Mouse (Mus musculus): Measurements from ENCODE around the gene Foxd4.

Foxd4 gene

GRCm38 (mm10) chr19:24900581-24901220 is at the start of gene Foxd4:
Gene Foxd4, minus strand, starts transcription at chr19:24901197.
- no peak for DNase-seq (ENCODE audit: low spot score in 2 of 2)

GRCm38 (mm10) chr19:24945521-24946262 is 44.7 kb upstream of the Foxd4 start:
- no peak for DNase-seq (ENCODE audit: low spot score in 2 of 2)

DNA sequence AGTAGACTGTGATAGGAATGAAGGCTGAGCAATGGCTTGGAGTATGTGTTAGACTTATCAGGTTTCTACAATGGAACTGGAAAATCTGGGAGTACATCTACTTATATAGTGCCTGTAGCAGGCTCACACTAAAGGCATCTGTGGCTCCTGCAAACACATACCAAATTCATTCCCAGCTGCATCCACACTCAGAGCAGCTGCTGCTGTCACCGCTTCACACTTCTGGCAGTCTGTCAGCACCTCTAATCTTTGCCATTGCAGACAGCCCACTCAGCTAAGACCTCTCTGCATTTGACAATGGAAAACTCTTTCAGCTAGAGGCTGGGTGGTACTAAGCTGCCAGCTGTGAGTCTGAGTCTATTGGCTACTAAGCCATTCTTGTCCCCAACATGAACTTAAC is 36.1 kb upstream of the Foxd4 start:
- no peak for DNase-seq (ENCODE audit: low spot score in 2 of 2)

DNA sequence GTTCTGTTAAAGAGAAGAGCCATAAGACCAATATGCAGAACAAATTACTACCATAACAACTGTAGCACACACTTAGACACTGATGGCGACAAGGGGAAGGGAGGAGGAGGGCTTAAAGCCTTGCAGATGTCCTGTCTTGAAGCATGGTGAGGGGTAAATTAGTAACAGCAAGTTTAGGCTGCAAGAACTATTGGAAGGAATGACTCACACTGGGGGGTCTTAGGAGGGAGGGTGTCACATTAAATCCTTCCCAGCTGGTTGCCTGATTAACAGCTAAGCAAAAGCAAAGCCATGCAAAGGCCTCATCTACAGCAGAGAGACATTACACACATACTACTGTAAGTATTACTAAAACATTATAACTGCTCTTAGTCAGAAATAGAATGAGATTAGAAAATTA is 28.0 kb upstream of the Foxd4 start:
- no peak for DNase-seq (ENCODE audit: low spot score in 2 of 2)

GRCm38 (mm10) chr19:24920866-24921265 is 19.9 kb upstream of the Foxd4 start:
- DNase-seq (ENCODE audit: low spot score in 2 of 2), result no peak

DNA sequence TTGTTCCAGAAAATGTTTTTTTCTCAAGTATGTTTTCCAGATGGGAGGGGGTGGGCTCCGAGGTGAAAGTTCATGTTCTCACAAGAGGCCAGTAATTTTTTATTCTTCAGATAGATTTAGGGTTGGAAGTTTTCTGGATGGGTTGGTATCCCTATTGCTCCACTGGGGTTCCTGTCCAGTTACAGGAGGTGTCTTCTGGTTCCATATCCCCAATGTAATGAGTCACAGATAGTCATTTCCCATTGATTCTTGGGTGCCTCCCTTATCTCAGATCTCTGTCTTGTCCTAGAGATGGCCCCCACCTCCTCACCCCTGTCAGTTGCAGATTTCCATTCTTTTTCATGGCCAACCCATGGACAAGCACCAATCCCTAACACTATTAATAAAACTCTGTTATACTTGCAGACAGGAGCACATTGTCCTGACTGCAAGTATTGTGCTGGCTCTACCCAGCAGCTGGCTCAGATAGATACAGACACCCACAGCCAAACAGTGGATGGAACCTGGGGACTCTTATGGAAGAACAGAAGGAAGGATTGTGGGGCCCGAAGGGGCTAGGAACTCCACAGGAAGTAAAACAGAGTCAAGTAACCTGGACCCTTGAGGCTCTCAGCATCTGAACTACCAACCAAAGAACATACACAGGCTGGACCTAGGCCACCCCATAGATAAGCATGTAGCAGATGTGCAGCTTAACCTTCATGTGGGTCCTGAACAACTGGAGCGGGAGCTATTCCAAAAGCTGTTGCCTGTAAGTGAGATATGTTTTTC is 7.6 kb upstream of the Foxd4 start:
- no peak for DNase-seq (ENCODE audit: low spot score in 2 of 2)

- no peak for DNase-seq (ENCODE audit: low spot score in 2 of 2)
Measured at GRCm38 (mm10) chr19:24907655-24908054, 6.7 kb upstream of the Foxd4 start.

DNA sequence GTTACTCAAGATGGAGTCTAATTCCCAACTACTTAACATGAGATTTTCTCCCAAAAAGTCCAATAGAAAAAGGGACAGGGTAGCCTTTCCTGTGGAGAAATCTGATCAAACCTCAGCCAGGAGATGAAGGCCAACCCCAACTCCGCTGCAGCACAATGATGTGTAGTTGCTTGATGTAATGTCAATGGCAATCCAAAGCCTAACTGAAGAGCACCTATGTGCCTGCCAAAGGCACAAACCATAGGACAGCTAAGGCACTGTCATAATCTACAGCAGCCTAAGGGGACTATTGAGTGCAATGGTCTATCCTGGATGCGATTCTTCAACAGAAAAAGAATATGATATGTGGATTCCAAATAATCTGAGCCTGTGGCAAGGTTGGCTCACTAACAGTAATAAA is 1.8 kb upstream of the Foxd4 start:
- DNase-seq (ENCODE audit: low spot score in 2 of 2), result no peak

- DNase-seq (ENCODE audit: low spot score in 2 of 2), result no peak
Measured at GRCm38 (mm10) chr19:24902256-24902655, 1.3 kb upstream of the Foxd4 start.

GRCm38 (mm10) chr19:24901666-24902065 is 669 bp upstream of the Foxd4 start:
- no peak for DNase-seq (ENCODE audit: low spot score in 2 of 2)

- peak in 1 of 2 experiments; percentile 11 for DNase-seq (ENCODE audit: low spot score in 2 of 2)
Measured at GRCm38 (mm10) chr19:24899578-24900544, 1.1 kb downstream of the Foxd4 start.

GRCm38 (mm10) chr19:24898737-24899577 is 2.0 kb downstream of the Foxd4 start:
- DNase-seq (ENCODE audit: low spot score in 2 of 2), result no peak

DNA sequence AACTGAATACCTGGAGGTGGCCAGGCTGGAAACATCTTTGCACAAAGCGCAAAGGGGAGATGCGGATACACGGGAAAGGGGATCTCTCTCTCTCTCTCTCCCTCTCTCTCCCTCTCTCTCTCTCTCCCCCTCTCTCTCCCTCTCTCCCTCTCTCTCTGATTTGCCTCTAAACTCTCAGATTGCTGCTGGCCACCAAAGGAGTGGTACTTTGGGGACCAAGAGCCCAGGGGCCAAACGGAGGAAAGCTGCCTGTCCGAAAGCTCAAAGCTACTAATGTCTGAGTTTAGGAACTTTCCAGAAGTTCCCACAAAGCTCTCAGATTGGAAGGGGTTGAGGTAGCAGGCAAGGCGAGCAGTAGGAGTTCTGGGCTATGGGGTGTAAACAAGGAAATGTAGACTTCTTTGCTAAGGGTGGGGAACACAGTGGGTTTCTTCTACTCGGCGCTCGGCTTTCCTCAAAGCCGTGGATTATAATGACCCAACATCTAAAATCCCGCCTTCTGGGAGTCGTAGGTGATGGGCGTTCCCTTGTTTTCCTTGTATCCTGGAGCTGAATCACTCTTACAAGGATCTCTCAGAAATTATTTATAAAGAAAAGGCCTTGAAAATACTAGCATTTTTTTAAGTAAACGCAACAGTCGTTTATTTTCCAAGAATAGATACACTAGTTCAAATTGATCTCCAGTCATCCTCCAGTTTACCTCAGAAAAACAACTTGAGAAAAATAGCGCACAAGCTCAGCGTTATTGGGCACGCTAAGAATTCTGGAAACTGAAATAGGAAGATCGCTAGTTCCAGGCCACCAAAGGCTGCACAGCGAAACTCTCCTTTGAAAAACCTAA is 2.9 kb downstream of the Foxd4 start:
- DNase-seq (ENCODE audit: low spot score in 2 of 2), result no peak

DNA sequence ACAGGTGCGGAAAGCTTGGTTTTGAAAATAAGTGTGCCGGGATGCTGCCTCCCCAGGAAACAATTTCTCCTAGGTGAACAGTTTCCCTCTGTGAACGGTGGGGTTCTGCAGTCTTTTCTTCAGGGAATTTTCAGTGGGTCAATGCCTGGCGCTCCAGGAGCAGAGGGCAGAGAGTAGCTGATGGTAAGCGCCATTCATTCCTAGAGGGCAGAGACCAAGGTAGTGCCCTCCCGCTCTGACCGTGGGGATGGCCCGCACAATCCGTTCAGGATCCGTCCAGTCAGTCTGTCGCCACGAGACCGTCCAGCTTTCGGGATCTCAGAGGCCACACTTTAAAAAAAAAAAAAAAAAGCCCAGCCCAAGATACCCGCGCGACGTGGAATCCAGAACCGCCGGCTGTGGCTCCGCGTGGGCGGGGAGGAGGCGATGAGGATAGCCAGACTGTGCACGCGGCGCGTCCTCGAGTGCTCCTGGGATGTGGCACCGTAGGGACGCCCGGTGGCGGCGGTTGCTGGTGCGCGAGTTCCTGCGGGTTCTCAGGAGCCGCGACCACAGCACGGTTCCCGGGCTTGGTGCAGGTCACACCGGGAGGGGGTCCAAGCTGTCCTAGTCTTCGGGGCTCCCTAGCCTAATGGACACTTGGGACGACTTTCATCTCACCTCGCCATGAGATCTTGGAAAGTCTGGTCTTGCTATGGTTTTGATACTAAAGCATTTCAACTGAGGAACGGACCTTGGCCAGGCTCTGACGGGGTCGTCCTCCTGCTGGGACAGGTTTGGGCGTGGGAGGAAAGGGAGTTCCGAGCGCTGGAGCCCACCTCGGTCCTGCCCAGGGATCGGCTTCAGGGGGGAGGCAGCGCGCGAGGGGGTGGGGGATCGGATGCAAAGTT is 3.7 kb downstream of the Foxd4 start:
- DNase-seq (ENCODE audit: low spot score in 2 of 2), result no peak

DNA sequence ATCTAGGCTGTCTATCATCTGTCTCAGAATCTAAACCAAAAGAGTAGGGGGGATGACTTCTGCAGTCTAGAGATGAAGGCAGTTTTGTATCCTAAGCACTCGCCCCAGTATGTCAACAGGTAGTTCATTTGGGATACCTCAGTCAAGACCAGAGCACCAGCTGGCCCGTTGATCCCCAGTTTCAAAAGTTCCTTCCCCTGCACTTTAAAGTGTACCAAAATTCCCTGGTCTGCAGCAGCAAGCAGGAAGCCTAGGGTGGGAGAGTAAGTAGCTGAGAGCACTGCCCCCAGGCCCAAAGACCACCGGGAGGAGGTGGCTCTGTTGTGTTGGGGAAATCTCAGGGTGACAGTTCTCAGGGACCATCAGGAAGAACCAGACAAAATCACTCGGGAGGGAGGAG is 4.5 kb downstream of the Foxd4 start:
- DNase-seq (ENCODE audit: low spot score in 2 of 2), result no peak

DNA sequence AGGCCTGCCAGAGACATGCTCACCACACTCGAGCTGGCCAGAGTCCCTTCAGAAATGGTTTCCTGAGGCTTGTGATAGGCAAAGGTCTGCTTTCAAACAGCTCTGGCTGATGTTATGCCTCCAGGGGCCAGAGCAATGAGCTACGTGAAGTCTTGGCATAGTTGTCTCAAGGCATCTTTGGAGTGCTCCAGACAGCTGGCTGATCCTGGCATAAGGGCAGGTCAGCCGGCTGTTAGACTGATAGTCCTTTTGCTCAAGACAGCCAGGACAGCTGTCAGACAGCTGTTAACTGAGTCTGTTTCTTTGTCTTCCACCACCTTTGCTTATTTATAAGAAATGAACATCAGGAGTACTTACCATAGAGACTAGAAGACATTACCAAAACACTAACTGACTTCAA is 14.1 kb downstream of the Foxd4 start:
- DNase-seq (ENCODE audit: low spot score in 2 of 2), result no peak

DNA sequence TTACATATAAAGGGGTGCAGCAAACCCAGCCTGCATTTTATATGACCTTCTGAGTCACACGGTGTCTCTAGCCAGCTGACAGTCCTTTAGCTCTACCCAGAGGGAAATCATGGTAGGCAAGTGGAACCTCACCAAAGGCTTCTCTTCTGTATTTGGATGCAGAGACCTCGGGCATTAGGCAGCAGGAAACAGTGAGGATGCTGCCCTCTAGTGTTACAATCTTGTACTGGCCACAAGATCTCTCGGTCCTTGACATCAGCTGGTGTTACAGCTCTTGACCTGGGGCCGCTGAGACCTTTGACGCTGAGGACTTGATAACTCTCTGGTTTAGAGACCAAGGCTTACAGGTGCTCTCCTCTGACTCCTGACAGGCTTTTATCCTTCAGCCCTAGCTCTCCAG is 15.5 kb downstream of the Foxd4 start:
- DNase-seq (ENCODE audit: low spot score in 2 of 2), result peak in 1 of 2 experiments; percentile 61

DNA sequence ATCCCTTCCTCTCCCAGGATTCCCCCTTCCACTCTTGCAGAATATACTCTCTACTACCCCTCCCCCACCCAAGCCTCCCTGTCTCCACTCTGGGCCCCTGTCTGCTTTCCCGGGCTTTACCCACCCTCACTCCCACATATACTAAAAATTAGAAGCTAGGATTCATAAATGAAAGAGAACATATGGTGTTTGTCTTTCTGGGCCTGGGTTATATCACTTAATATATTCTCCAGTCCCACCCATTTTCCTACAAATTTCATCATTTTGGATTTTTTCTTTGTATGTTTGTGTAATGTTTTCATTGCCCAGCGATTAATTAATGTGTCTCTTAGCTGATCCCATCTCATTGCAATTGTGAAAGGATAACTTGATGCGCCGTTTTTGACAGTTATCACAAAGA is 19.8 kb downstream of the Foxd4 start:
- DNase-seq (ENCODE audit: low spot score in 2 of 2), result no peak
